Mouse (Mus musculus): ENCODE results near the gene C2cd5. TPM values are rescaled to one million over a fixed set of nuclear protein-coding genes. Genes with fewer than 3 reads are reported as not detected.

The C2cd5 gene
- total RNA-seq, 2 experiments from 2014 or later: 16.6 to 20.8 TPM

DNA sequence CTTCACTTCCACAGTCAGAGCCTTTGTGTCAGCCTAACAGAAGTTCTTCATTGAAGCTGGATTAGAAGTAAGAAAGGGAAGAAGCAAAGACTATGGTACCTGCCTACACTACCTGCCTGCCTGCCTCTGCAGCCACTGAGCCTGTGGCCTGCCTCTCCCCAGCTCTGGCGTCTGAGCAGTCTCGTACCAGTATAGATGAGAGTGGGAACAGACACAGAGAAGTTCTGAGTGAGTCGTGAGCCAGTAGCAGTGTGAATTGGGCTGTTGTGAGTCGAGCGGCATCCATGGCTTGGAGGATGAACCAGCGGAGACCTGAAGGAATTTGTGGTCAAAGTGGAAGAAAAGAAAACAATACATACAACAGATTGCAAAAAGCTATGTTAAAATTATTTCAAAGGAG lies 26.5 kb downstream of the C2cd5 start:
- DNase-seq: no peak

DNA sequence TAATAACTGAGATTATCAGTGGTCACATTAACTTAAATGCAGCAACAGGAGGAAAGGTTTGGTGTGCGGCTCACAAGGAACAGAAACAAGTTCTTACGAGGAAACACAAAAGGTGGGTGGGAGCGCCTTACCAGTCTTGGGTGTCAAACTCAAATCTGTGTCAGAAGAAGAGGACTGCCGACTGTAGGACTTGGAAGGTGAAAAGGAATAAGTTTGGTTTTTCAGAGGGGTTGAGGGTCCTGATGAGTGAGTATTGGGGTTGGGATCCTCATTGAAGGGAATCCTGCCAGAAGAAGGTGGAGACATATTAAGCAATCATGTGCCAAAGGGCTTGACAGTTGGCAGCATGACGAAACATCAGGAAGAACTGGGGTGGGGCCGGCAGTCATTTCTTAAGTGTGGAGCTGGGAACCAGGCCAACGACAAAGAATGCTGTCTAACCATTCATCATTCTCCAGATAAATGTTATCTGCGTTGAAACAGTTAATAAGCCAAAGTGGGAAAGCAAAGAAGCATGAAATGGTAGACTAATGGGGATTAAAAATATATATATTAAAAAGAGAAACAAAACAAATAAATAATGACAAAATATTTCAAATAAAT lies 27.4 kb downstream of the C2cd5 start:
- no peak for DNase-seq

GRCm38 (mm10) chr6:143070736-143071135 lies 29.2 kb downstream of the C2cd5 start:
- no peak for DNase-seq

DNA sequence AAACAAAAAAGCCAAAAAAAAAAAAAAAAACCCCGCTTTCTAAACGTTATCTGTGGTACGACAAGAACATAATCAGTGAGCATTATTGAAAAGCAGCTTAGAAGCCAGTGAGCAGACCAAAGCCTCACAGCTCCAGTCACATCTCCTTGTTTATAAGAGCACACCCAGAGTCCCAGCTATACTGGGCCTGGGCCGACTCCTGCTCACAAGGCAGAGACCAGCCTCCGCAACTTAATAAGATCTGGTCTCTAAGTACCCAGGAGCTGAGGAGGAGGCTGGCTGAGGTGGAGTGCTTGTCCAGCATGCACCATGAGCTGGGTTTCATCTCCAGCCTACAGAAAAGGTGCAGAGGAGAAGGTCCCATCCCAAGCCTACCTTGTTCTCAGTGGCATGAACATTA lies 29.9 kb downstream of the C2cd5 start:
- DNase-seq: no peak

DNA sequence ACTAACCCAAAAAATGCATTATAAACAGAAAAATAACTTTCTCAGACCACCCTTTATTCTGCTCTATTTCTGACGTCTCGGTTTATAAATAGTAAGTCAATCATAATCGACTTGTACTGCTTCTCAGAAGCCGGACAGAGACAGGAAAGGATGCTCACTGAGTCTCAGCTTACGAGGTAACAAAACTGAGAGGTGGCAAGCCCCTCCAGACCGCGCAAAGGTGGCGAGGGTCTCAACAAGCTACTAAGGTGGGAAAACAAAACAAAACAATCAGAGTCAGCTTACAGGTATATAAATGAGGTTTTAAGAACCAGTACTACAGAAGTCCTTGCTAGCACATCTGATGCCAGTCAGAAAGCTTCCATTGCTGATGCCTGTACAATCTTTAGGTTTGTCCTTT lies 30.3 kb downstream of the C2cd5 start:
- DNase-seq: no peak

GRCm38 (mm10) chr6:143068181-143068915 lies 31.6 kb downstream of the C2cd5 start:
- no peak for DNase-seq

- no peak for DNase-seq
Measured at GRCm38 (mm10) chr6:143067654-143068053, 32.3 kb downstream of the C2cd5 start.

- no peak for DNase-seq
Measured at GRCm38 (mm10) chr6:143066859-143067258, 33.1 kb downstream of the C2cd5 start.

- DNase-seq: no peak
Measured at GRCm38 (mm10) chr6:143064047-143064446, 35.9 kb downstream of the C2cd5 start.

DNA sequence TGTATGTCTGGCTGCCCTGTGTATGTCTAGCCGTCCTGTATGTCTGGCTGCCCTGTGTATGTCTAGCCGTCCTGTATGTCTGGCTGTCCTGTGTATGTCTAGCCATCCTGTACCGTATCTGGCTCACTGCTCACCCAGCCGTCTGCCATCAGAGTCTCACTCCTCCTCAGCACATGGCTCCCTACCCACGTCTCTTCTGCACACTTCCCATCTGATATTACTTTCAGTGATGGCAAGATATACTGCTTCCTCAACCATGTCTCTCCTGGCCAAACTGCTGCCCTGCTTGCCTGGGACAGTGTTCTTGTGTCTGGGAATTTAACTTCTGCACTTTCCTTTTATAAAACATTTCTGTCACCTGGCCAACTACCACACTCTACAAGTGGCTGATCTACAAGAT lies 42.3 kb downstream of the C2cd5 start:
- DNase-seq: no peak

DNA sequence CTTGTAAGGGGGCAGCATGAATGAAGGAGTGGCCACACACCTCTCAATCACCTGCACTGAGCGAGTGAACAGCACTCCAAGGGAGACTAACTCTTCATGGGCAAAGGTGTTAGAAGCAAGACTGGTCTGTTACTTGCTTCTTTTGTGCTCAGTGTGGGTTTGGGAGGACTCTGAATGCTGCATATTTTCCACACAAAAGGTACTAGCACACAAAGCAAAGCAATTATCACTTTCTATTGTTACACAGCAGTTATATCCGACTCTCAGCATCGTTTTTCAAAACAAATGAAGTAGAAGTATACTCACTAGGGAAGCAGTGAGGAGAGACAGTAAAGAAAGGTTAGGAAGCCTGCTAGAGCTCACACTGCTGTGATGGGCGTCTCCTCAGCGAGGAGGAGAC lies 48.4 kb downstream of the C2cd5 start:
- DNase-seq: no peak

DNA sequence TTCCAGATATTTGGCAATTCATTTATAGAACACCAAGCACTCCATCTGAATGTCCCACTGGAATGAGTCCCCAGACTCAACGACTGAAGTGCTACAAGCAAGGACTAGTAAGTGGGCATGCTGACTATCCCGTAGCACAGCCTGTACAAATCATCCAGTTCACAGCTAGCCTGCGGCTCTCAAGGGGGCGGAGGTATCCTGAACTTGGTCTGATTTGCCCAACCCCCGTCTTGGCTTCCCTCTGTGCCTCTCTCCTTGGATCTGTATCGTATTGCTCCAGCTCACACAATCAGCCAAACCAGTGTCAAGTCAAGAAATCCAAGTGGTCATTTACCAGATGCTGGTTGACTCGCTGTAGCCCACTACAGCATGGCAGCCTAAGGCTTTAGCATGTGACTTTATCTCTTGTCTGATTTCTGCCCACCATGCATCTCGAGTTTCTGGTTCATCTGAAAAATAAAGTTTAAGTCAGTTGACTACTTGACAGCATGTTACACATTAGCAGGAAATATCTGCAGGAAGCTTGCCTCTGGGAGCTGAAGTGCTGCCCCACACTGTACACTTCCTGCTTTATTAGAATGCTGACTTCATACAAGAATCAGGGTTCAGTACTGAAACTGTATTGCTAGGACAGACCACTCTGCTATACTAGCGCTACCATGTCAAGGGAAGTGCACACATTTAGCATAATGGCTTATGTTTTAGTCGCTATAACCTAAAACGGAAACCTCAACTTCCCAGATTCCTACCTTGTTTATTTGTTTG lies 50.0 kb downstream of the C2cd5 start:
- no peak for DNase-seq

GRCm38 (mm10) chr6:143049117-143049516 lies 50.8 kb downstream of the C2cd5 start:
- no peak for DNase-seq

- DNase-seq: no peak
Measured at GRCm38 (mm10) chr6:143047538-143048258, 52.2 kb downstream of the C2cd5 start.

- no peak for DNase-seq
Measured at GRCm38 (mm10) chr6:143041578-143041977, 58.4 kb downstream of the C2cd5 start.

- no peak for DNase-seq
Measured at GRCm38 (mm10) chr6:143035261-143035660, 64.7 kb downstream of the C2cd5 start.

DNA sequence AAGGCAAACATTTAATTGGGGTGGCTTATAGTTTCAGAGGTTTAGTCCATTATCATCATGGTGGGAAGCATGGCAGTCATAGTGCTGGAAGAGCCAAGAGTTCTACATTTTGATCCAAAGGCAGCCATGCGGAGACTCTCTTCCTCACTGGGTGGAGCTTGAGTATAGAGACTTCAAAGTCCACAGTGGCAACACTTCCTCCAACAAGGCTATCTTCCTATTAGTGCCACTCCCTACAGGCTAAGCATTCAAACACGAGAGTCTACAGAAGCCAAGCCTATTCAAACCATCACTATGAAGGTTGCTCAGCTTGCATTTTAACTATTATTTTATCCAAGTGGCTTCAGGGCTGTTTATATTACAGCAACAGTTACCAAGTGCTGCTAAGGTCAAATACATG lies 65.4 kb downstream of the C2cd5 start:
- no peak for DNase-seq

DNA sequence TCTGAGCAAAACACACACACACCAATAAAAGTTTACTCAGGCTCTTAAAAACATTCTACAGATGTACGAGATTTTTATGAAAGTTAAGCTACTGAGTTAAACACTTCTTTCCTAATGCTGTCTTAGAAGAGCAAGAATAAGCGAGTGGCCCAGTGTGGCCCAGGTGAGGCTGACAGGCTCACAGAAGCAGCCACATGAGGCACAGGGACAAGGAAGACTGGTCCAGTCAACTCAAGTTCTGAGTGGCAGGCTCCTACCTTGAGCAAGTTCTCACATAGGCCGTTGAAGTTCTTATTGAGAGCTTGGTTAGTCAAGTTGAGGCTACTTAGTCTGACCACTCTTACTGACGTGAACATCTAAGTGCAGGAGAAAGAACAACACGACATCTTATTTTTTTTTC lies 69.4 kb downstream of the C2cd5 start:
- DNase-seq: no peak

DNA sequence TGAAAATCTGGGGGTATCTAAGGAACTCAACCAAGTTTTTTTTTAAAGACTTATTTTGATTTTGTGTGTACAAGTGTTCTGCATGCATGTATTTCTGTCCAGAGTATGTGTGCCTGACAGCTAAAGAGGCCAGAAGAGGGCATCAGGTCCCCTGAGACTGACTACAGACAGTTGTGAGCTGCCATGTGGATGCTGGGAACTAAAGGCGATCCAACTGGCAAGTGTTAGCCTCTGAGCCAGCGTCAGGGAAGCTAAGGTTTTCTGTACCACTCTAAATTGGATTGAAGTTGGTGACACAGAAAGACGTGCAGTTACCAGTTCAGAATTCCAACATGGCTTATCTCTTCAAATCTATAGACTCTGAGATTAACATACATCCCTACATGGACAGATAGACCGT lies 72.0 kb downstream of the C2cd5 start:
- no peak for DNase-seq

DNA sequence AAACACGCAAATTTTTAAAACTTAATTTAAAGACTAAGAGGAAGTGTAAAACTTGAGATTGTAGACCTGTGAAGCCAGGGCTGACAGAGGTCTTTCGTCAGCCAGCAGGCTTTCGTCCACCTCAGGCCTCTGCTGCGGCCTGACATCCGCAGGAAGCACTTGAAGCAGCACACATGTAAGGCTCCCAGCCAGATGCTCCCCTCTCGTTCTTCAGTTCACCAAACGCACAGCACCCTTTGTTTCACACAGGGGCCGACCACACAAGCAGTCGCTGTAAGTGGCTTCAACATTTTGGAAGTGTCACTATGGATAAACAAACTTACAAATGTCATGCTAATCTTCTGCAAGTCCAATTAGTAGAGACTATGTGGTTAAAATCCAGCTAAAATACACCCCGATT lies 72.5 kb downstream of the C2cd5 start:
- DNase-seq: no peak

GRCm38 (mm10) chr6:143023691-143024090 lies 76.2 kb downstream of the C2cd5 start:
- DNase-seq: no peak

DNA sequence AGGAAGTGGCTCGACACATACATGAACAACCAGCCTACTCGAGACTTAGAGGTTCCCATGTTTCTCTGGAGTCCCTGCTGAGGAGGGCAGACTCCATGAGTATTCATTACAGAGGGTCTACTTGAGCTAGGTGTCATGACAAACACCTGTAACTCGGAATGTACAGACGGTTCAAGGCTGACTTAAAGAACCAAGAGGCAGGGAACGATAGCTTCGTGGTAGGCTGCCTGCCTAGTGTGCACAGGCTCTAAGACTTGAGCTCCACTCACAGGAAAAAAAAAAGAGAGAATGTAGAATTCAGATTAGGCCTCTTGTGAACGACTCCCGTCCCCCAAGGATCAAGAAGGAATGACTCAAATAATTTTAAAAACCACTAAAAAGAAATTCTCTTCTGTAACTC lies 78.2 kb downstream of the C2cd5 start:
- DNase-seq: no peak

DNA sequence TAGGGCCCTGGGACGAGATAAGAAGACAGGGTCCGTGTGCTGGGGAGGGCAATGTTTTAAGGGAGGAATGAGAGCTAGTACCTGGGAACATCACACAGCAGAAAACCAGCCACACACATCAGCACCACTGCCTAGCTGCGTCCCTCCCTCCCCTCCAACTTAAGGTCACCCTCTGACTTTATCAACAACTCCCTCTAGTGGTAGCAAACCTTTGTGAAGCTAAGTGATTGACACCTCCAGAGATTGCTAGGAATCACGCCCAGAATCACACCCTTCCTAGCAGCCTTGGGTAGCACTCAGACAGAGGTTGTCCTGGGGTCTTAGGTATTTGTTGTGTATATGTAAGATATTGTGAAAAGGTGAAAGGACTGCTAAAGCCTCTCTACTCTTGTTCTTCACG lies 79.3 kb downstream of the C2cd5 start:
- DNase-seq: no peak
